Mouse (Mus musculus): ENCODE data around the gene Rbfox3. TPM values are rescaled to one million over a fixed set of nuclear protein-coding genes. Genes with fewer than 3 reads are reported as not detected.

Gene Rbfox3
- 0.42 and 0.82 TPM in 2 replicates for polyA plus RNA-seq (2015; fragmentation: Nextera tagmentation; extraction: Ambion mirVana)

DNA sequence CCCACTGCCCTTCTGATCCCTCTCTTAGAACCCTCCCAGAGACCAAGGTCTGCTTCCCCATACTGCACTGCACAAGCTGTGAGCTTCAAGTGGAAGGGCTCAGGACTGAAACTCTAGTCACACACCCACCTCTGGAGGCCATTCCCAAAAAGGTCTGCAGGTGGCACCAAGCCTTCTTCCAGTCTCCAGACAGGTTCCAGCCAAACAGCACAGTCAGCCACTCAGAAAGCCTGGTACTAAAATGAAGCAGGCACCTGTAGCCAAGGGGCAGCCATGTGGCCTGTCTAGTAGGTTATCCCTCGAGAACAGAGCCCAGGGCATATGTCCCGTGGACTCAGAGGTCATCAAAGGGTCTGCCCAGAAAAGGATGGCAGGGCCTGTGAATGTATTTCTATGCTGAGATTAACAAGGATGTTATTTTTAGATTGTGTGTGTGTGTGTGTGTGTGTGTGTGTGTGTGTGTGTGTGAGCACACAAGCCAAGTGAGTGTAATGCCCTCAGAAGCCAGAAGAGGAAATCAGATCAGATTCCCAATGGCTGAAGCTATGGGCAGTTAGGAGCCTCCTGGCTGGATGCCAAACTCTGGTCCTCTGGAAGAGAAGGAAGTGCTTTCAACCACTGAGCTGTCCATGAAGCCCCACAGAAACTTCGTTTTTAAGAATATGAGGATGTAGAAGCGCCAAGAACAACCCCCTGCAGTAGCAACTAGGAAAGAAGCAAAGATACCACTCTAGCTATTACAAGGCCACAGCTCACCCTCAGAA lies at the start of gene Rbfox3:
Gene Rbfox3, minus strand, starts transcription at position 291 of the 764 bp plus-strand sequence.
- Histone ChIP-seq H3K4me1 (replicated peaks; ENCODE audit: insufficient read depth, low read length) (peaks cover 4% of the 10 kb centered on the region; the same call in 1 of the 2 replicates), H3K4me3 (replicated peaks; ENCODE audit: low read depth, low read length) (no peak within 1 kb of the TSS), H3K36me3 (ENCODE audit: insufficient read depth, low read length) (no peaks in the 10 kb centered on the region), H3K9me3 (replicated peaks; ENCODE audit: low read length) (no peaks in the 10 kb centered on the region), H3K4me2 (ENCODE audit: low read length) (no peak within 1 kb of the TSS), H3K27me3 (ENCODE audit: insufficient read depth, low read length) (peaks cover 46% of the 10 kb centered on the region), H3K9ac (ENCODE audit: low read depth, low read length) (no peak within 1 kb of the TSS), H3K27ac (no peak within 1 kb of the TSS)
- 53% methylated on average over 4 of the region's 4 CpGs for WGBS
- DNase-seq (ENCODE audit: low spot score) (peak; percentile 19), ATAC-seq (replicated peaks; ENCODE audit: low FRiP score, low read depth) (no peak)
- TF ChIP-seq CTCF (IDR thresholded peaks at IDR 0.05; ENCODE audit: low read depth): peak; percentile 30; the same call in 1 of the 2 replicates

- Histone ChIP-seq H3K9ac (ENCODE audit: low read depth, low read length) (no peak overlapping the region), H3K4me3 (replicated peaks; ENCODE audit: low read depth, low read length) (no peak overlapping the region), H3K9me3 (replicated peaks; ENCODE audit: low read length) (no peaks in the 10 kb centered on the region), H3K36me3 (ENCODE audit: insufficient read depth, low read length) (no peaks in the 10 kb centered on the region), H3K4me2 (ENCODE audit: low read length) (no peak overlapping the region), H3K4me1 (replicated peaks; ENCODE audit: insufficient read depth, low read length) (no peaks in the 10 kb centered on the region), H3K27ac (no peak overlapping the region), H3K27me3 (ENCODE audit: insufficient read depth, low read length) (no peaks in the 10 kb centered on the region)
- TF ChIP-seq CTCF (IDR thresholded peaks at IDR 0.05; ENCODE audit: low read depth): no peak
- 63% methylated on average over 3 of the region's 3 CpGs for WGBS
- DNase-seq (ENCODE audit: low spot score): no peak
- ATAC-seq (replicated peaks; ENCODE audit: low FRiP score, low read depth): no peak
Observed at GRCm38 (mm10) chr11:118960649-118961048, 49.3 kb upstream of the Rbfox3 start.

- H3K4me3 ChIP-seq (replicated peaks; ENCODE audit: low read depth, low read length): no peak overlapping the region
- no peaks in the 10 kb centered on the region for H3K4me1 ChIP-seq (replicated peaks; ENCODE audit: insufficient read depth, low read length)
- no peak overlapping the region for H3K4me2 ChIP-seq (ENCODE audit: low read length)
- no peaks in the 10 kb centered on the region for H3K9me3 ChIP-seq (replicated peaks; ENCODE audit: low read length)
- no peak for DNase-seq (ENCODE audit: low spot score)
- 59% methylated on average over 14 of the region's 14 CpGs for WGBS
- no peaks in the 10 kb centered on the region for H3K36me3 ChIP-seq (ENCODE audit: insufficient read depth, low read length)
- H3K9ac ChIP-seq (ENCODE audit: low read depth, low read length): no peak overlapping the region
- no peak for TF ChIP-seq CTCF (IDR thresholded peaks at IDR 0.05; ENCODE audit: low read depth)
- H3K27ac ChIP-seq: no peak overlapping the region
- ATAC-seq (replicated peaks; ENCODE audit: low FRiP score, low read depth): no peak
- no peaks in the 10 kb centered on the region for H3K27me3 ChIP-seq (ENCODE audit: insufficient read depth, low read length)
Observed at GRCm38 (mm10) chr11:118957070-118957471, 45.7 kb upstream of the Rbfox3 start.

GRCm38 (mm10) chr11:118955016-118955415 lies 43.6 kb upstream of the Rbfox3 start:
- Histone ChIP-seq H3K4me2 (ENCODE audit: low read length) (no peak overlapping the region), H3K9ac (ENCODE audit: low read depth, low read length) (no peak overlapping the region), H3K9me3 (replicated peaks; ENCODE audit: low read length) (no peaks in the 10 kb centered on the region), H3K27ac (no peak overlapping the region), H3K27me3 (ENCODE audit: insufficient read depth, low read length) (no peaks in the 10 kb centered on the region), H3K36me3 (ENCODE audit: insufficient read depth, low read length) (no peaks in the 10 kb centered on the region), H3K4me1 (replicated peaks; ENCODE audit: insufficient read depth, low read length) (no peaks in the 10 kb centered on the region), H3K4me3 (replicated peaks; ENCODE audit: low read depth, low read length) (no peak overlapping the region)
- TF ChIP-seq CTCF (IDR thresholded peaks at IDR 0.05; ENCODE audit: low read depth): no peak
- 43% methylated on average over 6 of the region's 6 CpGs for WGBS
- no peak for DNase-seq (ENCODE audit: low spot score)
- no peak for ATAC-seq (replicated peaks; ENCODE audit: low FRiP score, low read depth)

- Histone ChIP-seq H3K27ac (no peak overlapping the region), H3K9me3 (replicated peaks; ENCODE audit: low read length) (no peaks in the 10 kb centered on the region), H3K9ac (ENCODE audit: low read depth, low read length) (no peak overlapping the region), H3K4me2 (ENCODE audit: low read length) (no peak overlapping the region), H3K27me3 (ENCODE audit: insufficient read depth, low read length) (no peaks in the 10 kb centered on the region), H3K4me1 (replicated peaks; ENCODE audit: insufficient read depth, low read length) (no peaks in the 10 kb centered on the region), H3K4me3 (replicated peaks; ENCODE audit: low read depth, low read length) (no peak overlapping the region), H3K36me3 (ENCODE audit: insufficient read depth, low read length) (no peaks in the 10 kb centered on the region)
- 79% methylated on average over 8 of the region's 8 CpGs for WGBS
- ATAC-seq (replicated peaks; ENCODE audit: low FRiP score, low read depth) (no peak), DNase-seq (ENCODE audit: low spot score) (no peak)
- TF ChIP-seq CTCF (IDR thresholded peaks at IDR 0.05; ENCODE audit: low read depth): no peak
Observed at GRCm38 (mm10) chr11:118945868-118946267, 34.5 kb upstream of the Rbfox3 start.

- Histone ChIP-seq H3K9me3 (replicated peaks; ENCODE audit: low read length) (no peaks in the 10 kb centered on the region), H3K36me3 (ENCODE audit: insufficient read depth, low read length) (no peaks in the 10 kb centered on the region), H3K27me3 (ENCODE audit: insufficient read depth, low read length) (no peaks in the 10 kb centered on the region), H3K4me2 (ENCODE audit: low read length) (no peak overlapping the region), H3K4me3 (replicated peaks; ENCODE audit: low read depth, low read length) (no peak overlapping the region), H3K9ac (ENCODE audit: low read depth, low read length) (no peak overlapping the region), H3K27ac (no peak overlapping the region), H3K4me1 (replicated peaks; ENCODE audit: insufficient read depth, low read length) (no peaks in the 10 kb centered on the region)
- ATAC-seq (replicated peaks; ENCODE audit: low FRiP score, low read depth) (no peak), DNase-seq (ENCODE audit: low spot score) (no peak)
- WGBS: 36% methylated on average over 5 of the region's 5 CpGs
- TF ChIP-seq CTCF (IDR thresholded peaks at IDR 0.05; ENCODE audit: low read depth): no peak
Observed at GRCm38 (mm10) chr11:118941268-118941667, 29.9 kb upstream of the Rbfox3 start.

All from kidney, postnatal 0 days (tissue).